Mouse (Mus musculus) kidney, adult 2 months (tissue): ENCODE data around the gene Prkg1.

Experiments used
- CTCF ChIP-seq: fragments of 200-500 bp; conservative IDR thresholded peaks from 2 replicates; pipeline ENCODE4 v1.5.1; 2011; ENCODE audit warnings: low read depth, mild to moderate bottlenecking, control low read depth, low read length, moderate library complexity, mixed read lengths; ENCODE audit not compliant: insufficient read depth, insufficient read length
- POLR2A ChIP-seq: fragments of 200-500 bp; IDR thresholded peaks from one replicate; pipeline ENCODE4 v1.6.1; 2011; ENCODE audit warnings: low read depth, low read length, control low read depth

- TF ChIP-seq CTCF (no peak), POLR2A (no peak)
Measured at GRCm38 (mm10) chr19:30844916-30845315, 919.9 kb downstream of the Prkg1 start.
